In genomic region chr14:78528461-78529425, GRCm38 (mm10) we compare ENCODE assay signal across 11 mouse cellular contexts. TPM values are rescaled to one million over a fixed set of nuclear protein-coding genes. Genes with fewer than 3 reads are reported as not detected.
A peak's percentile ranks its signal among the peaks of the same experiment; 100 is the strongest.
DNase-seq lines count a peak whose midpoint lies in the region; ATAC-seq and TF ChIP-seq lines count a peak whose summit lies in the region.
"Had no signal": no experiment of that assay in that cellular context is flagged by ENCODE, and none has a peak within 500 bp of the region (broad histone marks: within the 10 kb centered on the region; RNA-seq: fewer than 3 reads in every experiment).

No protein-coding gene starts in this region.

- no peaks in the 10 kb centered on the region for H3K27me3 ChIP-seq in heart, embryonic 13.5 days (replicated peaks)
- H3K27me3 ChIP-seq in lung, embryonic 14.5 days (ENCODE audit: insufficient read depth, low read length) = no peaks in the 10 kb centered on the region
- no peaks in the 10 kb centered on the region for H3K27me3 ChIP-seq in liver, embryonic 12.5 days (replicated peaks)
- H3K27me3 ChIP-seq in stomach, embryonic 16.5 days (ENCODE audit: control insufficient read depth, insufficient read depth, low read length) = no peaks in the 10 kb centered on the region
- H3K27me3 ChIP-seq: hindbrain, embryonic 15.5 days; midbrain, embryonic 13.5 days had no signal

- peak overlapping the region; percentile 25; the same call in 1 of the 2 replicates for H3K9ac ChIP-seq in heart, embryonic 13.5 days
- H3K9ac ChIP-seq in lung, embryonic 14.5 days = no peak overlapping the region; the same call in 1 of the 2 replicates
- no peak overlapping the region for H3K9ac ChIP-seq in liver, embryonic 12.5 days
- H3K9ac ChIP-seq in stomach, embryonic 16.5 days (ENCODE audit: low read length) = no peak overlapping the region
- H3K9ac ChIP-seq: hindbrain, embryonic 15.5 days; midbrain, embryonic 13.5 days had no signal

- no peak for ATAC-seq in heart, embryonic 13.5 days (ENCODE audit: extremely low read depth, insufficient number of reproducible peaks, low FRiP score, low TSS enrichment)
- ATAC-seq in lung, embryonic 14.5 days (ENCODE audit: insufficient read depth) = no peak
- peak; percentile 18; the same call in 1 of the 2 replicates for ATAC-seq in liver, embryonic 12.5 days
- no peak for ATAC-seq in stomach, embryonic 16.5 days (ENCODE audit: insufficient read depth, low FRiP score)
- ATAC-seq: midbrain, embryonic 13.5 days had no signal

- WGBS in heart, embryonic 13.5 days = 55% methylated on average over 8 of the region's 8 CpGs
- WGBS in lung, embryonic 14.5 days = 45% methylated on average over 8 of the region's 8 CpGs
- WGBS in liver, embryonic 12.5 days (ENCODE audit: insufficient replicate concordance) = 67% methylated on average over 8 of the region's 8 CpGs
- 40% methylated on average over 8 of the region's 8 CpGs for WGBS in stomach, embryonic 16.5 days

- no peak overlapping the region for H3K4me3 ChIP-seq in heart, embryonic 13.5 days
- H3K4me3 ChIP-seq in lung, embryonic 14.5 days (ENCODE audit: low read depth, low read length) = no peak overlapping the region
- H3K4me3 ChIP-seq in liver, embryonic 12.5 days = no peak overlapping the region
- no peak overlapping the region for H3K4me3 ChIP-seq in stomach, embryonic 16.5 days (replicated peaks; ENCODE audit: low read length)
- H3K4me3 ChIP-seq: hindbrain, embryonic 15.5 days; midbrain, embryonic 13.5 days had no signal

- peak overlapping the region; percentile 22; the same call in 1 of the 2 replicates for H3K4me2 ChIP-seq in heart, embryonic 13.5 days
- peak overlapping the region; percentile 16; the same call in 1 of the 2 replicates for H3K4me2 ChIP-seq in lung, embryonic 14.5 days
- 0 out of 2 replicates have a peak overlapping the region, but pooled peaks have one; percentile 2 for H3K4me2 ChIP-seq in liver, embryonic 12.5 days
- H3K4me2 ChIP-seq in stomach, embryonic 16.5 days (ENCODE audit: low read depth, low read length) = no peak overlapping the region
- H3K4me2 ChIP-seq: hindbrain, embryonic 15.5 days; midbrain, embryonic 13.5 days had no signal

- H3K36me3 ChIP-seq in heart, embryonic 13.5 days = no peaks in the 10 kb centered on the region
- H3K36me3 ChIP-seq in lung, embryonic 14.5 days (ENCODE audit: insufficient read depth) = 0 out of 2 replicates have a peak, but pooled peaks cover 3% of the 10 kb centered on the region
- H3K36me3 ChIP-seq in liver, embryonic 12.5 days = no peaks in the 10 kb centered on the region
- no peaks in the 10 kb centered on the region for H3K36me3 ChIP-seq in stomach, embryonic 16.5 days (ENCODE audit: control insufficient read depth, insufficient read depth, low read length)
- H3K36me3 ChIP-seq: hindbrain, embryonic 15.5 days; midbrain, embryonic 13.5 days had no signal

- peak overlapping the region; percentile 74 for H3K27ac ChIP-seq in heart, embryonic 13.5 days (replicated peaks)
- peak overlapping the region; percentile 73 for H3K27ac ChIP-seq in lung, embryonic 14.5 days (ENCODE audit: low read depth)
- peak overlapping the region; percentile 60 for H3K27ac ChIP-seq in liver, embryonic 12.5 days
- H3K27ac ChIP-seq in stomach, embryonic 16.5 days (ENCODE audit: low read length) = peak overlapping the region; percentile 65; the same call in 1 of the 2 replicates
- H3K27ac ChIP-seq: hindbrain, embryonic 15.5 days; midbrain, embryonic 13.5 days had no signal

- no peak for DNase-seq in heart, postnatal 36 days
- DNase-seq in lung, embryonic 14.5 days = peak; percentile 45
- DNase-seq in lung, postnatal 4 days = no peak
- no peak for DNase-seq in right cerebral cortex, postnatal 4 days
- no peak for DNase-seq in layer of hippocampus, postnatal 14 days (ENCODE audit: low spot score in 2 of 2)
- DNase-seq: cerebellum, adult 8-10 months had no signal

- intact Hi-C loops in heart, postnatal 36 days (cut with DNase I) = no loop called here

- H3K4me1 ChIP-seq in heart, embryonic 13.5 days = peaks cover 86% of the 10 kb centered on the region
- H3K4me1 ChIP-seq in lung, embryonic 14.5 days (ENCODE audit: insufficient read depth) = peaks cover 30% of the 10 kb centered on the region
- H3K4me1 ChIP-seq in liver, embryonic 12.5 days = peaks cover 71% of the 10 kb centered on the region
- peaks cover 28% of the 10 kb centered on the region for H3K4me1 ChIP-seq in stomach, embryonic 16.5 days (ENCODE audit: control insufficient read depth, insufficient read depth, low read length)

- no peak for TF ChIP-seq CTCF in lung, embryonic 14.5 days (IDR thresholded peaks at IDR 0.05; ENCODE audit: low read depth)

- no peaks in the 10 kb centered on the region for H3K9me3 ChIP-seq in heart, embryonic 13.5 days
- no peaks in the 10 kb centered on the region for H3K9me3 ChIP-seq in lung, embryonic 14.5 days (ENCODE audit: low read depth, low read length)
- H3K9me3 ChIP-seq in liver, embryonic 12.5 days (replicated peaks) = no peaks in the 10 kb centered on the region
- no peaks in the 10 kb centered on the region for H3K9me3 ChIP-seq in stomach, embryonic 16.5 days (replicated peaks; ENCODE audit: control insufficient read depth, low read length)
- H3K9me3 ChIP-seq: hindbrain, embryonic 15.5 days; midbrain, embryonic 13.5 days had no signal

RNA-seq across cellular contexts. Expression of gene Akap11, which starts 7.9 kb away (rescaled TPM):
- polyA plus RNA-seq in heart, embryonic 13.5 days (2015; fragmentation: Nextera tagmentation; extraction: Ambion mirVana) = 12.5 and 12.8 TPM in 2 replicates
- 10 to 100 TPM; 29.3 to 34.0 TPM for total RNA-seq in heart, postnatal 36 days (2021)
- polyA plus RNA-seq in lung, embryonic 14.5 days (2014; fragmentation: Nextera tagmentation; extraction: Ambion mirVana) = 18.3 and 18.9 TPM in 2 replicates
- polyA plus RNA-seq in liver, embryonic 12.5 days (2016; fragmentation: Nextera tagmentation; extraction: Ambion mirVana) = 9.5 and 11.2 TPM in 2 replicates
- 16.3 and 17.6 TPM in 2 replicates for polyA plus RNA-seq in stomach, embryonic 16.5 days (2015; fragmentation: Nextera tagmentation; extraction: Ambion mirVana)
- total RNA-seq in layer of hippocampus, postnatal 14 days (2021) = 100 to 1,000 TPM; 169 to 185 TPM
